Mouse (Mus musculus) urinary bladder, postnatal 25 days (tissue): ENCODE results near the gene Cox19.
A peak's percentile ranks its signal among the peaks of the same experiment; 100 is the strongest.
"Not testable (repeated sequence)": the region's sequence is repeated elsewhere in the genome, so short reads cannot be mapped to it uniquely, and the experiment has no call there.

Source experiments
- DNase-seq: peaks from one replicate; pipeline ENCODE4 v3.0.0; 2022; ENCODE audit warnings: low spot score

Gene Cox19

DNA sequence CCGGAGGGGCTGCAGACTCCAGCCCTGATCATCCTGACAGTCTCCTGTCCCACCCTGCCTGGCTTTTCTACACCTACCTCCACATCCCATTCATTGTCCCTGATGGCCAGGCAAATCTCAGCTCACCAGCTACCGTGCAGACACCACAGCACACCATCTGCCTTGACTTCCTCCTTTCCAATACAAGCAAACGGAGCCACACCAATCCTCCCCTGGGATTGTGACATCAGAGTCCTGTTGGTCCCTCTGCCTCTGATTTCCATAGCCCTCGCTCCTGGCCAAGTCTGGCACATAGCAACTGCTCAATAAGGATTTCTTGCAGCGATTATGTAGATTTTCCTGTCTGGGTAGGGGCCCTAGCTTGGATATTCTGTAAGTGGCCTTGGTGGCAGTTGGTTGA, at the start of gene Cox19:
Gene Cox19 (minus strand): TSS at position 285 of the 400 bp plus-strand sequence.
- no peak for DNase-seq

DNA sequence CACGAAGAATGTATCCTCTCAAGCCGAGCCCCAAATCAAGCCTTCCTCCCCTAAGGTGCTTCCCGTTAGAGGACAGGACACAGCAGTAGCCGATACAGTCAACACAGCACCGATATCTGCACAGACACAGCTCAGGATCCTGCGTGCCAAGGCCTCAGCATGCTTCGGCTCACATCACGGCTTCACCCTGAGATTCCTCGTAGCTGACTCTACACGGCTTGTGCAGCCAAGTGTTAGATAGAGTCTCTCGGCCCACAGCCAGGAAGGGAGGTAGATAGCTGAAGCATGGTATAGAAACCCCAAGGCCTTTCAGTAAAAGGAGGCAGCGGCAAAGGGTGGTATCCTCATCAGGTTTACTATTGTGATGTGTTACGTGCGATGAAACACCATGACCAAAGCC, 48.8 kb upstream of the Cox19 start:
- DNase-seq, result no peak

DNA sequence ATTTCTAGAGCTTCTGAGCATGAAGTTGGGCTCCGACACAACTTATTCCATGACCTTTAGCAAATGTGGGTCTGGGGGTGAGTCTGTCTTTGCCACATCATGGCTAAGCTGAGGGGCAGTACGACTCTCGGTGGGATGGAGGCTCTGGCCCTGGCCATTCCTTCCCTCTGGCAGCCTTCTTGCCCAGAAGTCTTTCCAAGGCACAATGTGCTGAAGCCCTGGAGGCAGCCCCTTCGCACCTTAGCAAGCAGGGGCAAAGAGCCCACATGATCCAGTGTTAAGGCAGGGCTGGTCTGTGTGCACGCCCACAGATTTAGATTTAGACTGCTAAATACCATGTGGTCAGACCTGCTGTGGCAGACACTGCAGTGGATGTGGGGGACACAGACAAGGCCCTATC, 47.6 kb upstream of the Cox19 start:
- no peak for DNase-seq

DNA sequence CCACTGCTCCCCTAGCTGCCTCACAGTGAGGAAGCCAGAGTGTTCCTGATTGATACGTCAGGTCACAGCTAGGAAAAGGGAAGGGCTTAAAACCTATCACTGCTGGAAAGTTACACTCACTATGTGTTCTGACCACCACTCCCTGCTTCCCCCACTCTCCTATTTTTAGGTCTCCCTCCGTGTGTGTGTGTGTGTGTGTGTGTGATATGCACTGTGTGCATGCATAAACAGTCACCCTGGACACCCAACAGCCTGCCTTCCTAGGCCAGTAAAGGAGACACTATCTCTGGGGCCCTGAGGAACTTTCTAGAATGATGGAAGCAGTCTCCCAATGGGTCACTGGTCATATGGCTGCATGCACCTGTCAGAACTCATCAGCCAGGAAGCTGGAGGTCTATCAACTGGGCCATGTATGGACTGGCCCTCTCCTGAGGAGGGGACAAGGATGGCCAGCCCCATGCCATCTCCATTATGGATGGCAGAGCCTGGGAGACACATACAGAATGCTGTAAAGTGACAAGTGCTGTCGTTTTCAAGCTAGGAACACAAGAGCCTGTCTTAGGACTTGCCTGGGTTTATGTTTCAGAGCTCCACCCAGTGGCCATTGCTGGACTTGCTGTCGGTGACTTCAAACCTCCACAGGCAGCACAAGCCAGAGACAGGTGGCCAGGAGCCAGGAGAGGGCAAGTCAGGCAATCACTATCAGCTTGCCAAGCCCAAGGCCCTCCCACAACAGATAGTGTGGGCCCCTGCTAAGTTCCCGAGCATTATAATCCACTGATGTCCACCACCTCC, 46.9 kb upstream of the Cox19 start:
- peak; percentile 86 for DNase-seq

DNA sequence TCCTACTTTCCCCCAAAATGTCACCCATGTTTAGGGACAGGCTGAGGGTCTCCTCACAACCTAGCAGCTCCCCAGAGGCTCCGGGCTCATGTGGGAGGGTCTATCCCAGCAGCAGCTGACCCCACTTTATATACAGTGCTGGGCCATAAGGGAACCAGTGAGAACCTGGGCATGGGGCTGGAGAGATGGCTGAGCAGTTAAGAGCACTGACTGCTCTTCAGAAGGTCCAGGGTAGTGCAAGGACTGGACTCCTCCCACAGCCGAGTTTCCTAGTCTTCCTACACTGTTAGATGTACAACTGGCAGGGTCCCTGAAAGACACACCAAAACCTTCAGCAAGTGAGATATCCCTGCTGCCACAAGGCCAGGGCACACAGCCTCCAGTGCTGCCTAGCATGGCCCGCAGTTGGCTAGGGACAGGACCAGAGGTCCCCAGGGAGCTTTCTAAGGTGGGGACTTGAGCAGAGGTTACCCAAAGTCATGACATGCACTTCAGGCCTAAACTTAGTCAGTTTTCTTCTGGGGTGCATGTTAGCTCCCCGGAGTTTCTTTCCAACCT, 46.2 kb upstream of the Cox19 start:
- no peak for DNase-seq

DNA sequence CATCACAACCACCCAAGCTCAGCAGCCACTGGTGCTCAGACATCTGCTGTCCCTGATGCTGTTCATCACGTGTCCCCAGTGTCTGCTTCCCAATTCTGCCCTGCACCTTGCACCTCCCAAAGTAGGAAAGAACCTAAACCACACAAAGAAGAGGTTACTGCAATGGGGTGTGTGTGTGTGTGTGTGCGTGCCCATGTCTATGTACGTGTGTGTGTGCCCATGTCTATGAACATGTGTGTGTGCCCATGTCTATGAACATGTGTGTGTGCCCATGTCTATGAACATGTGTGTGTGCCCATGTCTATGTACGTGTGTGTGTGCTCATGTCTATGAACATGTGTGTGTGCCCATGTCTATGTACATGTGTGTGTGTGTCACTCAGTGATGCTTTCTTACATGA, 44.3 kb upstream of the Cox19 start:
- no peak for DNase-seq

DNA sequence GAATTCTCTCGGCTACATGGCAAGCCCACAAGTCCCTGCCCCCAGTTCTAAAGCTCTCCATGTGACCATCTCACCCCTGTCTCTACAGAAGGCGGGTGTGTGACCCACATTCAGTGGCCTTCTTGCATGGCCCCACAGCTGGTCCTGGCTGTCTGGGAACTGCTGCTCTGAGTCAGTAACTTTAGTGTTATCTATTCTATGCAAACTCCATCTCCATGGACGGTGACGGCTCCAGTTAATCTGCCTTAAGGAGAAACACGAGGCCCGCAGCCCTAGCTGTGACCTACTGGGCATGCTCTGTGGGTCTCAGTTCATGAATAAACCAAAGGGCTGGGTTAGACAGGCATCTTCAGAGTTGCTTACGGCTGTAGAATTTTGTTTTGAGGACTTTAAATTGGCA, 43.2 kb upstream of the Cox19 start:
- DNase-seq, result no peak

DNA sequence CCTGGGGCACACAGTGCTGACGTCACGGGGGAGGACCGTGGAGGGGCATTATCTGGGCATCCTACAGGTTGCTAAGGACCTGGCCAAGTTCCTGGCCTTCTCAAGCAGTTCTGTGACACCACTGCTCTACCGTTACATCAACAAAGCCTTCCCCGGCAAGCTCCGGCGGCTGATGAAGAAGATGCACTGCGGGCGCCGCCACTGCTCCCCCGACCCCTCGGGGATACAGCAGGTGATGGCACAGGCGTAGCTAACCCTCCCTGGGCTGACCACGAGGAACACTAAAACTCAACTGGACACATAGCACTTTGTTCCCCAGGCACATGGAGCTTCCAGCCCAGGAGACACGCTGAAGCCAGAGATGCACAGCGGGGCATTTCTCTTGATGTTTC, 42.0 kb upstream of the Cox19 start:
- DNase-seq, result no peak

DNA sequence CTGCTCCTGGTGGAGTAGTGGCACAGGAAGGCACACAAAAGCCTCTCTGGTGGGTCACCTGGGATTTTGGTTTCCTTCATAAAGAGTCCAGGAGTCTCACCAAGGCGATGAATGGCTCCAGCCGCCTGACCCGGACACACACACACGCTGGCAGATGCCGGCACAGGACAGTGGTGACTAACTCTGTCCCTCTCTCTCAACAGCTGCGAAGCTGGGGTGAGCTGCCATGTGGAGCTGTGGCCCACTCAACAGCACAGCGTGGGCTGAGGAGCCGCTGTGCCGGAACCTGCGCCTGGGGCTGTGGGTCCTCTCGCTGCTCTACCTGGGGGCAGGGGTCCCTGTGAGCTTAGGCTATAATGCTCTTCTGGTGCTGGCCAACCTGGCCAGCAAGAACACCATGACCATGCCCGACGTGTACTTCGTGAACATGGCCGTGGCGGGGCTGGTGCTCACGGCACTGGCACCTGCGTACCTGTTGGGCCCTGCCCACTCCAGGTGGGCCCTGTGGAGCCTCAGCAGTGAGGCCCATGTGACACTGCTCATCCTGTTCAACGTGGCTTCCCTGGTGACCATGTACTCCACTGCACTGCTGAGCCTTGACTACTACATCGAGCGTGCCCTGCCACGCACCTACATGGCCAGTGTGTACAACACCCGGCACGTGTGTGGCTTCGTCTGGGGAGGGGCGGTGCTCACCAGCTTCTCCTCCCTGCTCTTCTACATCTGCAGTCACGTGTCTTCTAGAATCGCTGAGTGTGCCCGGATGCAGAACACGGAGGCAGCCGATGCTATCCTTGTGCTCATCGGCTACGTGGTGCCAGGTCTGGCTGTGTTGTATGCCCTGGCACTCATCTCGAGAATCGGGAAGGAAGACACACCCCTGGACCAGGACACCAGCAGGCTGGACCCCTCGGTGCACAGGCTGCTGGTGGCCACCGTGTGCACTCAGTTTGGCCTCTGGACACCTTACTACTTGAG, 41.3 kb upstream of the Cox19 start:
- no peak for DNase-seq

DNA sequence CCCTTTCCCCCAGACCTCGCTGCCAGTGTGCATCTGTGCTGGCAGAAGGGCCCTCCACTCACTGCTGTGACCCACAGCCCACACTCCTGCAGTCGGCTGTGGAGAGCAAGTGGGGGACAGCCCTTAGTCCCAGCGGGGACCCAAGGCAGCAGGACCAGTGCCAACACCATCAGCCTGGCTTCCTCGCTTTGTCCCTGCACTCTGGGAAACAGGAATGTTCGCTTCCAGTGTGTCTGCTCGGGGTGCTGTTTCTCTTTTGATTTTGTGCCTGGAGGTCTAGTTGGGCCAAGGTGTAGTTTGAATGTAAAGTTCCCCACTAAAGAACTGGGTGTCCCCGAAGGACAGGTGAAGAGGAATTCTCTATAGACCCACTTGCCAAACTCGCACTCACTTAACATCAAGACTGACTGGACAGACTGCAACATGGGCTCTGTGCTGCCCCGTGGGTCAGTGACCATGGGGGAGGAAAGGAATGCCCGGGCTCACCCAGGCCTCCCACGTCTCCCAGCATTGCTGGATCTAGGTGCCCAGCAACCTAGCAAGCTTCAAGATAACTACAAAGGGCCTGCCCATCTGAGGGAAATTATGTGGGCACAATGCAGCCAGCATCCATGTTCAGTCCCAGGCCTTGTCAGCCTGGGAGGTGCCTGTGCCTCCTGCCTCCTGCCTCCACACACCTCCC, 40.2 kb upstream of the Cox19 start:
- no peak for DNase-seq

DNA sequence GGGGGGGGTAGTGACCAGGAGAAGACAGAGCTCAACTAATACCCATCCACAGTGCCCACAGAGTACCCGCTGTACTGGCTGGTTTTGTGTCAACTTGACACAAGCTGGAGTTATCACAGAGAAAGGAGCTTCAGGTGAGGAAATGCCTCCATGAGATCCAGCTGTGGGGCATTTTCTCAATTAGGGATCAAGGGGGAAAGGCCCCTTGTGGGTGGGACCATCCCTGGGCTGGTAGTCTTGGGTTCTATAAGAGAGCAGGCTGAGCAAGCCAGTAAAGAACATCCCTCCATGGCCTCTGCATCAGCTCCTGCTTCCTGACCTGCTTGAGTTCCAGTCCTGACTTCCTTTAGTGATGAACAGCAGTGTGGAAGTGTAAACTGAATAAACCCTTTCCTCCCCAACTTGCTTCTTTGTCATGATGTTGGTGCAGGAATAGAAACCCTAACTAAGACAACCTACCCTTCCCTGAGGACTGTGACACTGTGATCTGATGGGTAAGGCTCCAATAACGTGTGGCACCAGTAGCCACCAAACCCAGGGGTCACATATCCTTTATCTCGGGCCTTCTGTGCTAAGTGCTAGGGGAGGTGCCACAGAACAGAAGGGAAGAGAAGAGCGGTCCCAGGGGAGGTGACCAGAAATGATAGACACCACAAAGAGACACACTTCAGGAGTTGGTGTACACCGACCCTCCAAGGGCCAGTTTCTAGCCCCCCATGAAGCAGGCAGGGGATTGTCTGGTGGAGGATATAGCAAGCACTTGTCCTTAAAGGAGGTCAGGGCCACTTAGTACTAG, 39.3 kb upstream of the Cox19 start:
- not testable (repeated sequence) for DNase-seq

DNA sequence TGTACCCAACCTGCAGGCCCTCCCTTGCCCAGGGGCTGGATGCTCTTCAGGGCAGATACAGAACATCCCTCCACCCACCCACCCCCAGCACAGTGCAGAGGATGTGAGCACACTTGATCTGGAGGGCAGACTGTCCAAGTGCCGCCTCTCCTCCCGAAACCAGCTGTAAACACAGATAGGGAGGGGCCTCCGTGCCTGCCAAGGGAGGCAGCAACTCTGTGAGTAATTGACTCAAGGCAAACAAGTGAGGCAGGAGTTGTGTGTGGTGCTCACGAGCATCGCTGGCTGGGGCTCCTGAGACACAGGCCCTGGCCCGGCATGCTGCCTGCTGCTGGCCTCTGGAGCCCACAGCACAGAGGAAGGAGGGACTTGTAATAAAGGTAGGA, 38.5 kb upstream of the Cox19 start:
- DNase-seq, result peak; percentile 50

DNA sequence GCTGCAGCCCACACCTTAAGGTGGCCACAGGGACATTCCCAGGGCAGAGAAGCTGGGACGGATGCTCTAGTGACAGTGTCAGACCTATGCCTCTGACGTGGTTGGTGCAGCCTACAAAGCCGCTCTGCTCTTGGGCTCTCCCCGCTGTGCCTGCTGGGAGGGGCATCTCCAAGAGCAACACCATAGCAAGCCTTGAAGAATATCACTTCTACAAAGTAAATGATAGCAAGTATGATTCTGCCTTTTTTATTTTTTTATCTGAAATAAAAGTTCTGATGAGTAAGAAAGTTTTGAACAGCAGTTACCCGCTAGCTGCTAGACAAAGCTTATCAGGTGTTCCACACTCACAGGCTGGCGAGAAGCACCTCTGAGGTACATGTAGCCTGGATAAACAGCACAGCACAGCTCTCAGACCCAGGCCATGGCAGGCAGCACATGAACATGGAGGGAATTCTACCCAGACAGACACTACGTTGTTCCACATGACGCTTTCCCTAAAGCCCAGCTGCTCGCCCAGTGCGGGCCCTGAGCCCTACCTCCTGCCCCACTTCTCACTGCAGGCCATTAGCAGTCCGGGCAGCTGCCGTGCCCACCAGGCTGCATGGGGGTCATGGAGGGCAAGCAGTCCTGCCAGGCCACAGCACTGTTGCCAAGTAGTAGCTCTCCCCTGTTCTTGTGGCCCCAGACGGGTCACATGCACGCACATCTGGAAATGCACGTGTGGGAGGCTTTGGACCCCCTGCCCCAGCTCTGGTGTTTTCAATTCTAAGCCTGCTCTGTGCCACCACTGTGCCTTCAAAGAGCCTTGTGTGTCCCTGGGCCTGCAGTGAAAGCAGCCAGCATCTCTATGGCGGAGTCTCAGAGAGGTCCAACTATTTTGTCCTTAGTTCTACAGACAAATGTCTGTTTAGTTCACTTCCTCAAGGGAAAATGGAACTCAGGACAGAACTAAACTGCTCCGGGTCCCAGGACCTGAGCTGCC, 37.8 kb upstream of the Cox19 start:
- no peak for DNase-seq

DNA sequence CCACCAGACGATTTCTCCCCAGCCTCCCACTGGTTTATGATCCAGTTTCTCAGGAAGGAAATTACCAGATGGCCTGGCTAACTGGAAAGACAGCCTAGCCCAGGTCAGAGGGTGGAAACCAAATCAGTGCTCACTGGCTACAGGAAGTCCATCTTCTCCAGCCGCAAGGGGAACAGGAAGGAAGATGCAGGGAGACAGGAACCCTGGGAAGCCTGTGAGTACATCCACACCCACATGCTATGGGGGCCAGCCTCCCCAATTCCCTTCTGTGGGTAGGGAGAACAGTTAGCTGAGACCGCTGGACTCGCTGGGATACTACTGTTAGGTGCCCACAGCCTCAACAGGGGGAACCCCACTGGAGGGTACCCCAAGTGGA, 37.0 kb upstream of the Cox19 start:
- DNase-seq, result no peak

DNA sequence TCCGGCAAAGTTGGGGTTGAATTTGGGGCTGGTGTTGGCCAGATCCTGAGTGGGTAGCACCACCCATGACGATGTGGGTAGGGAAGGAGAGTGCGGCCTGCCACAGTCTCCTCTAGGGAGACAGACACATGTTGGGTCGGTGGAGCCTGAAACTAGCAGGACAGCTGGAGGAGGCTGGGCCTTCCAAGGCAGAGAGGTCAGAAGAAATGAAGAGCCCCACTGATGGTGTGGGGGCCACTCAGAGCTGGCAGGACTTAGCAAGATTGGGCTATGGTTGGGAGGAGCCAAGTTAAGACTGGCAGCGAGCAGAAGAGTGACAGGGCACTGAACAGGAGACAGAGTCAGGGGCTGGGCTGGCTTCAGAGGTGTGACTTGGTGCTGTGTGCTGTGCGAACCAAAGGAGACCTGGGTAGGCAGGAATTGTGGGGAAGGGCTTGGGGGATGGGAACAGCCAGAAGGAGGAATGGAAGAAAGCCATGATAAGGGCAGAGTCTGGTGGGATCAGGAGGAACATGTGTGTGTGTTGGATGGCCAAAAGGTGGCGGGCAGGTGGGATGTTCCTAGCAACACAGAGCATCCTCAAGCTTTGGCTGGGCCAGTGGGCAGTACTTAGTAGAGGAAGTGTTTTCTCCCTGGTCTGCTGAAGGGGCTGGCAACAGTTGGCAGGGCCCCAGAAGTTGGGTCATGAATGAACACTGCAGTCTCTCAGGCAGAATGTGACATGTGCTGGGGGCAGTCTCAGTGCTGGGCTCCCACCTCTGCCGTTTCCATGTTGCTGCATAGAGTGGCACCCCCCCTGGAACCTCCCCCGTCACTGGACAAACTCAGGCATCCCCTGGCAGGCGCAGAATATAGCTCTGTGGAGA, 36.3 kb upstream of the Cox19 start:
- DNase-seq, result no peak

DNA sequence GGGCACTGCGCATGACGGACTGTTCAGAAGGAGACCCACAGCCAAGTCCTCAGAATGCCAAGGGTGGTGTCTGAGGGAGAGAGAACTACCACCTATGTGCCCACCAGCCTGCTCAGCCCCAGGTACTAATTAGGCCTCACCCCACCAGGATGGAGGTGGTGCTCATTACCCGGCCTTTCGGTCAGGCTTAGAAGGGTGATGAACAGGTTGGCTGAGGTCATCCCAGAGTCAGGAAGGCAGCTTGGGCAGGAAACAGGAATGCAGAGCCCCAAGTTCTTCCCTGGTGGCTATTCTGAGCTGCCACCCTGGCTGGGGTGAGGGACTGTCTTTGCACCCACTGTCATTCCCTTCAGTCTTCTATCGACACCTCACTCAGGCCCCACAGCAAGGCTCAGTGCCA, 34.8 kb upstream of the Cox19 start:
- DNase-seq, result no peak

DNA sequence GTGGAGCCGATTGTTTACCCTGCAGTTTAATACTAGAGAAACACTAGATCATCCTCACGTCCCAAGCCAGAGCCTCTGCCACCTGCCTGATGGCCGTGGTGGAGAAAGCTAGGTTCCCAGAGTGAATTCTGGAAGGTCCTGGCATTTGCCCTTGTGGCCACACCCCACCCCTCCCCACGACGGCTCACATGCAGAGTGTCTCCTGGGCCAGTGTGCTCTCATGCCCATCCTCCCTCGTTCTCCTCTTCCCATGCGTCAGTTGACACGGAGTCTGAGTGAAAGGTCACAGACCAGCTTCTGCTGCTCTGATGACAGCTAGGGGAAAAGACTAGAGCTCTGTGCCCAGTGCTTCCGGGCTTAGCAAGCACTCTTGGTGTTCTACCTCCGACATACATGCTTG, 33.3 kb upstream of the Cox19 start:
- DNase-seq, result no peak

DNA sequence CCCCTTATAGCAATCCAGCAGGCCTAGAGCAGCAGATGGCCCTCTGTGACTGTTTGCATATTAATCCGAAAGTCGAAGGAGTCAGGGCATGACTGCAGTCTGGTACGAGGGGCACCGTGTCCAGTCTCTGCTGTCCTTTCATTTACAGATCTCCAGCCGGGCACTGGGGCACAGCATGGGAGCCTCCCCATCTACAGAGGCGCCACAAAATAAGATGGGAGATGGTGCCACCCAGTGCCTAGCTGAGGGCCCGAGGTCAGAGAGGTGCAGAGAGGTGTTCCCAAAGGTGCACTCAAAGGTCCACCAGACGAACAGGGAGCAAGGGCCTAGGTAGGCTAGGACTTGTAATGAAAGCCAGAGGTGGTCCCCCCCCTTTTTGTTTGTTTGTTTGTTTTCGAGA, 32.0 kb upstream of the Cox19 start:
- no peak for DNase-seq

DNA sequence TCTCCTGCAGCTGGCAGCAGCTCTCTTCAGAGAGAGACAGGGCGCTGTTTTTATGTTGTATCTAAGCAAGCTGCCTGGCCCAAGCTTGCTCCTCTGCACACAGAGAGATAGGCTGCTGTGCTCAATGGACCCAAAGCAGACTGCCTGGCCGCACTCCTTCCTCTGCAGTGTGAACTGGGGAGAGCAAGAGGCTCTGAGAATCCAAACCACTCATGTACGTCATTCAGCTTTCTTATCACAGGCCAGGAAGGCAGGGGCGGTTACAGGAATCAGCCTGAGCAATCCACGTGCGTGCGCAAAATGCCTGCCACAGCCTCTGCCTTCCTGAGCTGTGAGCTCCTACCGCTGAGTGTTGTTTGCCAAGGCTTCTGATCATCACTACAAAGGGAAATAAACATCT, 31.5 kb upstream of the Cox19 start:
- DNase-seq, result no peak
